Mouse (Mus musculus) midbrain, embryonic 12.5 days (tissue): ENCODE data around the gene Mga. TPM values are rescaled to one million over a fixed set of nuclear protein-coding genes. Genes with fewer than 3 reads are reported as not detected.

Source experiments
- ATAC-seq: fragments of 200-750 bp; cut with Nextera tagmentation; 2 replicates; pipeline ENCODE4 v1.8.0; 2017; ENCODE audit warnings: low read depth, moderate TSS enrichment, moderate library complexity; ENCODE audit not compliant: low FRiP score
- H3K27ac ChIP-seq: fragments of 300-500 bp; sonication (generic); replicated peaks from 2 replicates; pipeline ENCODE4 v1.5.1; 2016; ENCODE audit warnings: mild to moderate bottlenecking
- H3K27me3 ChIP-seq: fragments of 300-500 bp; sonication (generic); 2 replicates; pipeline ENCODE4 v1.6.1; 2016; ENCODE audit warnings: mild to moderate bottlenecking
- H3K36me3 ChIP-seq: fragments of 300-500 bp; sonication (generic); 2 replicates; pipeline ENCODE4 v1.6.1; 2016
- H3K4me1 ChIP-seq: fragments of 300-500 bp; sonication (generic); 2 replicates; pipeline ENCODE4 v1.6.1; 2016
- H3K4me2 ChIP-seq: fragments of 300-500 bp; sonication (generic); replicated peaks from 2 replicates; pipeline ENCODE4 v1.6.1; 2016; ENCODE audit warnings: mild to moderate bottlenecking, moderate library complexity
- H3K4me3 ChIP-seq: fragments of 300-500 bp; sonication (generic); 2 replicates; pipeline ENCODE4 v1.5.1; 2016; ENCODE audit warnings: mild to moderate bottlenecking
- H3K9ac ChIP-seq: fragments of 300-500 bp; sonication (generic); replicated peaks from 2 replicates; pipeline ENCODE4 v1.6.1; 2016; ENCODE audit warnings: mild to moderate bottlenecking, moderate library complexity
- H3K9me3 ChIP-seq: fragments of 300-500 bp; sonication (generic); 2 replicates; pipeline ENCODE4 v1.6.1; 2016; ENCODE audit warnings: mild to moderate bottlenecking
- WGBS: fragments of 180-500 bp; shearing (Covaris S2); methylation state at CpG from one replicate; pipeline ENCODE4 v1.1.7; 2016; 5-methylcytosine and 5-hydroxymethylcytosine counted together
- microRNA-seq: library from miRNA; unstranded; fragments of <30 nt; microRNA quantifications from one replicate; pipeline ENCODE4, GENCODE M21; 2017
- polyA plus RNA-seq: library from polyadenylated mRNA; unstranded; fragments of >200 nt; fragmentation: Nextera tagmentation; extraction: Ambion mirVana; gene quantifications from 2 replicates; pipeline ENCODE4 v1.2.1, GENCODE M21; 2016

Gene Mga
- polyA plus RNA-seq, 1 experiment from 2014 or later = 40.0 TPM

DNA sequence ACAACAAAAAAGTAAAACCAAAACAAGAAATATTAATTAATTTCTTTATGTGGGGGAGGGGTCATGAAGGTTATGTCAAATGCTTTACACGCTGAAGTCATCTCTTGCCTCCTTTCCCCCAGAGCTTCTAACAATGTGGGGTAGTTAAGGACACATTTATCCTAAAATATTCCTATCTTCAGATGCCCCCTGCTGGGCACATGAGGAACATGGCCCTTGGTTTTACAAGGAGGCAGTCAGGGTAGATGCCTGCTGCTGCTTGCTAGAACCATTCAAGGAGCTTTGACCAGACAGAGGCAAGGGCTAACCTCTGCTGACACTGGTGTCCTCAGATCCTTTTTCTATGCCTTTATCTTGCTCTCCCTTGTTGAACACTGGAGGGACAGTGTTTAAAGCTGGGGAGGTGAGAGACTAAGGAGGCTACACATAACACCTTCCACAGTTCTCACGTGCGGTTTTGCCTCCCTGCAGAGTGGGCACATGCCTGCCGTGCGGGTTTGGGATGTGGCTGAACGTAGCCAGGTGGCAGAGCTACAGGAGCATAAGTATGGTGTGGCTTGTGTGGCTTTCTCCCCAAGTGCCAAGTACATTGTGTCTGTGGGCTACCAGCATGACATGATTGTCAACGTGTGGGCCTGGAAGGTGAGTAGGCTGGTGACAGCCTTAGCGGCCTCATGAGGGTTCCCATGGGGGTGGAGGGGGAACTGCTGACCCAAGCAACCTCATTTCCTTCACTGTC is 114.6 kb downstream of the Mga start:
- H3K4me2 ChIP-seq = no peak overlapping the region
- H3K4me1 ChIP-seq = no peaks in the 10 kb centered on the region
- whole genome bisulfite sequencing = 88% methylated on average over 8 of the region's 8 CpGs
- H3K36me3 ChIP-seq = peaks cover 21% of the 10 kb centered on the region
- no peak overlapping the region for H3K27ac ChIP-seq
- H3K27me3 ChIP-seq = no peaks in the 10 kb centered on the region
- no peaks in the 10 kb centered on the region for H3K9me3 ChIP-seq
- H3K9ac ChIP-seq = no peak overlapping the region
- no peak overlapping the region for H3K4me3 ChIP-seq
- ATAC-seq = no peak

DNA sequence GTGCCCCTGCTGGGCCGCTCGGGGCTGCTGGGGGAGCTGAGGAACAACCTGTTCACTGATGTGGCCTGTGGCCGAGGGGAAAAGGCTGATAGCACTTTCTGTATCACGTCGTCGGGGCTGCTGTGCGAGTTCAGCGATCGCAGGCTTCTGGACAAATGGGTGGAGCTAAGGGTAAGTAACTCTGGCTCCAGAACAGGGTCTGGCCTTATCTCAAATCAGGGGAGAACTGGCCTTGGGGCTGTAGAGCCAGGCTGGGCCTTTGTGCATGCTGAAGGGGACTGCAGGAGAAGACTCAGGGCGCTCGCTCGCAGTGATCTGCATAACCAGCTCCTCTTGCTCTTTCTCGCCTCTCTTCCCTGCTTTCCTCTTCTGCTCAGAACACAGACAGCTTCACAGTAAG is 115.9 kb downstream of the Mga start:
- H3K9me3 ChIP-seq = no peaks in the 10 kb centered on the region
- H3K9ac ChIP-seq = 0 out of 2 replicates have a peak overlapping the region, but pooled peaks have one; percentile 6
- peaks cover 33% of the 10 kb centered on the region for H3K36me3 ChIP-seq
- no peaks in the 10 kb centered on the region for H3K27me3 ChIP-seq
- H3K4me2 ChIP-seq = no peak overlapping the region
- H3K27ac ChIP-seq = no peak overlapping the region
- no peak overlapping the region for H3K4me3 ChIP-seq
- no peak for ATAC-seq
- H3K4me1 ChIP-seq = no peaks in the 10 kb centered on the region
- WGBS = 88% methylated on average over 13 of the region's 13 CpGs

DNA sequence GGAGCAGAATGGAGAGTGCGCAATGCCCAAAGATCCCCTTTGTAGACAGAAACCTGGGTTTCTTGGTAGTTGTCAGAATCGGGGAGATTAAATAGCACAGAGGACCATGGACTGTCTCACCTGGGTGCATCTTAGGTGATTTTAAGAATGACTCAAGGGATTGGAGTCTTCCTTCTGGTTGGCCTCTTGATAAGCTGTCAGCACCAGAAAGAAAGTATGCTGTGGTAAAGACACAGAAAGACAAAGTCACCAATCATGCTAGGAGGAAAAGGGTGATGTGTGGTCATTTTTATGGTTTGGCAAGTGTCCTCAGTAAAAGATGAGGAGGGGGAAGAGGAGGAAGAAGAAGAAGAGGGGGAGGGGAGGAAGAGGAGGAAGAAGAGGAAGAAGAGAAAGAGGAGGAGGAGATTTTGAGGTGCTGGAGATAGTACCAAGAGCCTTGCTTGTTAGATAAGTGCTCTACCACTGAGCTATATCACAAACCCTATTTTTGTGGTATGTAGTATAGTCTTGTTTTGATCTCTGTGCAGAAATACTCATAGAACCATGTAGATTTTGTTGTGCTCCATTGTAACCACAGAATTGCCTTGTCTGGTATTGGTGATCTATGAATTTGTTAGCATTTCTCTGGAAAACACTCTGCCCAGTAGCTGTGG is 116.9 kb downstream of the Mga start:
- peaks cover 43% of the 10 kb centered on the region for H3K36me3 ChIP-seq
- no peak overlapping the region for H3K4me2 ChIP-seq
- H3K27ac ChIP-seq = no peak overlapping the region
- WGBS = 93% methylated on average over 2 of the region's 2 CpGs
- no peak overlapping the region for H3K9ac ChIP-seq
- no peaks in the 10 kb centered on the region for H3K9me3 ChIP-seq
- no peaks in the 10 kb centered on the region for H3K27me3 ChIP-seq
- ATAC-seq = no peak
- no peaks in the 10 kb centered on the region for H3K4me1 ChIP-seq
- no peak overlapping the region for H3K4me3 ChIP-seq

DNA sequence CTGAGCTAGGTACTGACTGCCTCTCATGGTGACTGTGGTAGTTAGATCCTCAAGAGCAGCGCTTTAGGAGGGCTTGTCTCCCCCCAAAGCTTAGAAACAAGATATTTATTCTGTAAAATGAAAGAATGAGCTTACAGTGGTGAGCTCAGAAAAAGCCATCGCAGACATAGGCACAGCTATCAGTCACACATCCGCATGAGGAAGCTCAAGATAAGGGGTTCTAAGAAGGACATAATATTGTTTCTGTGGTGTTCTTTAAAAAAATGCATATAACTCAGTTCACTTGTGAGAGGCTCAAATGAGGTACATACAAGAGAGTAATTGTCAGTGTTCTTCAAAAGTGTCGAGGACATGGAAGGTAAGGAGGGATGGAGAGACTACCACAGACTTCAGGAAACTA is 118.9 kb downstream of the Mga start:
- Histone ChIP-seq H3K4me3 (no peak overlapping the region), H3K9me3 (no peaks in the 10 kb centered on the region), H3K27me3 (no peaks in the 10 kb centered on the region), H3K4me1 (no peaks in the 10 kb centered on the region), H3K36me3 (peaks cover 58% of the 10 kb centered on the region), H3K27ac (no peak overlapping the region), H3K9ac (no peak overlapping the region), H3K4me2 (no peak overlapping the region)
- no peak for ATAC-seq
- 94% methylated on average over 4 of the region's 4 CpGs for WGBS

DNA sequence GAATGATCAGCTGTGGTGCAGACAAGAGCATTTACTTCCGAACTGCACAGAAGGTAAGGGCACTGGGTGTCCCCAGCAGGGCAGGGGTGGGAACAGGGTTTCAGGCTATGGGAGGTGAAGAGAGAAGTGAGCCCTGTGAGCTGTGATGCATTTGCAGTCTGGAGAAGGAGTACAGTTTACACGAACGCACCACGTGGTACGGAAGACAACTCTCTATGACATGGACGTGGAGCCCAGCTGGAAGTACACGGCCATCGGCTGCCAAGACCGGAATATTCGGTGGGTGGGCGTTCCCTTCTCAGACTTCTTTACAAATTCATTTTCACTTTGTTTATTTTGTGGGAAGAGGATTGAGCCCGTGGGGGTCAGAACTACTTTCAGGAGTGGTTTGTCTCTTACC is 120.6 kb downstream of the Mga start:
- no peak overlapping the region for H3K4me3 ChIP-seq
- H3K4me1 ChIP-seq = no peaks in the 10 kb centered on the region
- no peak for ATAC-seq
- no peaks in the 10 kb centered on the region for H3K27me3 ChIP-seq
- WGBS = 90% methylated on average over 12 of the region's 12 CpGs
- H3K27ac ChIP-seq = no peak overlapping the region
- H3K9me3 ChIP-seq = no peaks in the 10 kb centered on the region
- no peak overlapping the region for H3K4me2 ChIP-seq
- no peak overlapping the region for H3K9ac ChIP-seq
- peaks cover 74% of the 10 kb centered on the region for H3K36me3 ChIP-seq

Small RNA genes within 50 kb of the gene (microRNA-seq; reads per million reads assigned to microRNA genes)
- not detected for gene Mir7665

Other genes starting within 250 kb of the Mga start
- 39.2 and 41.3 TPM in 2 replicates for gene Ndufaf1, start 234.4 kb upstream of the Mga start, polyA plus RNA-seq
- gene Rtf1, start 222.2 kb upstream of the Mga start, polyA plus RNA-seq = 68.4 and 78.0 TPM in 2 replicates
- gene Itpka, start 154.9 kb upstream of the Mga start, polyA plus RNA-seq = 0.77 and 0.97 TPM in 2 replicates
- gene Ltk, start 136.8 kb upstream of the Mga start, polyA plus RNA-seq = 0.26 and 0.50 TPM in 2 replicates
- gene Rpap1, start 109.7 kb upstream of the Mga start, polyA plus RNA-seq = 35.4 and 35.9 TPM in 2 replicates
- gene Tyro3, start 99.5 kb upstream of the Mga start, polyA plus RNA-seq = 25.7 and 29.2 TPM in 2 replicates
- gene Mapkbp1, start 75.5 kb downstream of the Mga start, polyA plus RNA-seq = 4.7 and 5.8 TPM in 2 replicates
- gene Jmjd7, start 130.3 kb downstream of the Mga start, polyA plus RNA-seq = 19.7 and 20.8 TPM in 2 replicates
- gene Gm28042, start 130.3 kb downstream of the Mga start, polyA plus RNA-seq = 6.7 and 7.3 TPM in 2 replicates
- gene Pla2g4b, start 136.2 kb downstream of the Mga start, polyA plus RNA-seq = 4.6 and 5.3 TPM in 2 replicates